Mouse (Mus musculus) kidney, postnatal 36 days (tissue): ENCODE measurements around the gene Pfkfb4.

Experiments
- DNase-seq, 2 experiments: peaks; one replicate each; pipeline ENCODE4 v3.0.0; 2021 to 2022; ENCODE audit warnings: mixed read lengths in 2 of 2

The Pfkfb4 gene

DNA sequence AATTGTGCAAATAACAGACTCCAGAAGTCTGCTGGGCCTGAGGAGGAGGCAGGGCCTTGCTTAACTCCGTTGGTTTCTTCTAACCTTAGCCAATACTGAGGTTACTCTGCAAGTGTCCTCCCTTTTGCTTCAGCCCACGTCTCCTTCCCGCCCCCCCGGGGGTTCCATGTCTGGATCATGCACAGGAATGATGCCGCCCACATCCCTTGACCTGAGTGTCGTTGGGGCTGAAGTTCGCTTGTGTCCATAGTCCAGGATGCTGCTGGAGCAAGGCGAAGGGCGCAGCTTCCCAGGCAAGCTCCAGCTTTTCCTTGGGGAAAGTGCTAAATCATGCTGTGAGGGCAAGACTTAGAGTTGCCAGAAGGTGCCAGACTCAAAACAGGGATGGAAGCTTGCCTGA lies 4.8 kb downstream of the Pfkfb4 start:
- DNase-seq: peak; percentile 86

DNA sequence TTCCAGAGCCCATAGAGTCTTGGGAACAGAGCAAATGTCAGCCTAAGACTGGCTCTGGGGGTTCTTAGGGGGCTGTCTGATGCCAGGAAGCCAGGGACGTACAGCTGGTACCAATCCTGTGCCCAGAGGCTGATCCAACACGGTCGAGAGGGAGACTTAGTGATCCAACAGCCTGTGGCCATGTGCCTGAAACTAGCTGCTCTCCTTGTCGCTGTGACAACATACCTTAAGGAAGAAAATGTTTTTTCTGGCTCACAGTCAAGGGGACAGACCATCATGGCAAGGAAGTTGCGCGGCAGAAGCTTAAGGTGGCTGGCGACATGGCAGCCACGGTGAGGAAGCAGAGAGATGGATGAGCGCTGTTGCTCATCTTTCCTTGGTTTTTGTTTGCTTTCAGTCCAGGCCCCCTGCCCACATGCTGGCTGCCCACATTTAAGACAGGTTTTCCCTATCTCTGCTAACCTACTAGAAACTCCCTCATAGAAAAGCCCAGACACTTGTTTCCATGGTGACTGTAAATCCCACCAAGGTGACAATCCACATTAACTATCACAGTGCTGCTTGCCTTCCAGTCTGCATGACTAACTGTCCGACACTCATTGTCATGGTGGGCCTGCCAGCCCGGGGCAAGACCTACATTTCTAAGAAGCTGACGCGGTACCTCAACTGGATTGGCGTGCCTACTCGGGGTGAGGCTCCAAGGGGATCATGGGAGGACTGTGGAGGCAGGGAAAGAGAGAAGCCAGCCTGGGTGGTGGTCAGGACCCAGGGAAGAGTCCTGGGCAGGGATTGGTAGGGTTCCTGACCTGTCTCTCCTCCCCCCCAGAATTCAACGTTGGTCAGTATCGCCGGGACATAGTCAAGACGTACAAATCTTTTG lies 6.9 kb downstream of the Pfkfb4 start:
- no peak for DNase-seq

GRCm38 (mm10) chr9:108999167-108999526 lies 7.6 kb downstream of the Pfkfb4 start:
- DNase-seq: peak in 1 of 2 experiments; percentile 63

- DNase-seq: peak; percentile 72 to 85
Measured at GRCm38 (mm10) chr9:109000726-109001125, 9.1 kb downstream of the Pfkfb4 start.

DNA sequence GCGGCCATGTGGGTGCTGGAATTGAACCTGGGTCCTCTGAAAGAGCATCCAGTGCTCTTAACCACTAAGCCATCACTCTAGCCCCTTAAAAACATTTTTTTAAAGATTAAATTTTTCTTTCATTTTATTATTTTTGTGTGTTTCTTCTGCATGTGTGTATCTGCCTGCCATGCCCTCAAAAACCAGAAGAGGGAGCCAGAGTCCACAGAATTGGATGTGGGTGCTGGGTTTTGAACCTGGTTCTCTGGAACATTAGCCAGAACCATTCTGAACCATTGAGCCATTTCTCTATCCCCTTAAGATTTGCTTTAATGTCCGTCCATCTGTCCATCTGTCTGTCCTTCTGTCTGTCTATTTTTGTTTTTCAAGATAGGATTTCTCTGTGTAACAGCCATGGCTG lies 11.6 kb downstream of the Pfkfb4 start:
- peak; percentile 46 to 75 for DNase-seq

DNA sequence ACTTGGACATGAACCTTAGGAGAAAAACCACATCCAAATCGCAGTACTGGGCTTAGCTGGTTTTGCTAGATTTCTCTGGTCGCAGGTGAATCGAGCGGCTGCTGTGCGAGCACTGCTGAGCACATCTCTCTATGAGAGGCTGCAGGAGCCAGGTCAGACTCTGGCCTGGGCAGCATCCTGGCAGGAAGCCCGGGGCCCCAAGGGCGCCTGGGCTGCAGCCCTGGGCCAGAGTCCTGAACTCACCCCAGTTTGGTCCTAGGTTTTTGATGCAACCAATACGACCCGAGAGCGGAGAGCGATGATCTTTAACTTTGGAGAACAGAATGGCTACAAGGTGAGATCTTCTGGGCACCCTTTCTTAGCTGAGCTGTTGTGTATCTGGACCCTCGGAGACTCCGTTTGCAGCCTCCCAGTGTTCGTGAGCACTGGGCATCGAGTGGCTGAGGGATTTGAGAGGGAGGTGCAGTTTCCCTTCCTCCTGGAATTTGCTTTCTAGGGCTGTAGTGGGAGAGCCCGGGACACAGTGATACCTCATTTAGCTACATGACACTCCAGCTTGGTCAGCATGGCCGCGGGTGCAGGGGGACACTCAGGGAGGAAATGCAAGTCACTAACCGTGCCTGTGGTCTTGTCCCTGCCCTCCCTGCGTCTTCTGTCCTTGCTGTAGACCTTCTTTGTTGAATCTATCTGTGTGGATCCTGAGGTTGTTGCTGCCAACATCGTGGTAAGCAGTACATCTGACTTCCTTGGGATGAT lies 15.6 kb downstream of the Pfkfb4 start:
- DNase-seq: peak in 1 of 2 experiments; percentile 50

DNA sequence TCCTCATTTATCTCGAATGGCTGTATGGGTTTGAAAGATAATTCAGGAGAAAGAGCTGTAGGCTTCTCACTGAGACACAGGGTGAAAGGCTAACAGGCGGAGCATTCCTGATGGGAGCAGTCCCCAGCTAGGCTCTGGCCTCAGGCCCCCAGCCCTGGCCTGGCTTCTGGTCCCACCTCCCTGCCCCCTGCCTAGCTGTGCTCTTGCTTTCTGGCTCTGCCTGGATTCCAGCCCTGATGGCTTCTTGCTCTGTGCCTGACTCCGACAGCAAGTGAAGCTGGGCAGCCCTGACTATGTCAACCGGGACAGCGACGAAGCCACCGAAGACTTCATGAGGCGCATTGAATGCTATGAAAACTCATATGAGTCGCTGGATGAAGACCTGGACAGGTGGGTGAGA lies 16.5 kb downstream of the Pfkfb4 start:
- no peak for DNase-seq

DNA sequence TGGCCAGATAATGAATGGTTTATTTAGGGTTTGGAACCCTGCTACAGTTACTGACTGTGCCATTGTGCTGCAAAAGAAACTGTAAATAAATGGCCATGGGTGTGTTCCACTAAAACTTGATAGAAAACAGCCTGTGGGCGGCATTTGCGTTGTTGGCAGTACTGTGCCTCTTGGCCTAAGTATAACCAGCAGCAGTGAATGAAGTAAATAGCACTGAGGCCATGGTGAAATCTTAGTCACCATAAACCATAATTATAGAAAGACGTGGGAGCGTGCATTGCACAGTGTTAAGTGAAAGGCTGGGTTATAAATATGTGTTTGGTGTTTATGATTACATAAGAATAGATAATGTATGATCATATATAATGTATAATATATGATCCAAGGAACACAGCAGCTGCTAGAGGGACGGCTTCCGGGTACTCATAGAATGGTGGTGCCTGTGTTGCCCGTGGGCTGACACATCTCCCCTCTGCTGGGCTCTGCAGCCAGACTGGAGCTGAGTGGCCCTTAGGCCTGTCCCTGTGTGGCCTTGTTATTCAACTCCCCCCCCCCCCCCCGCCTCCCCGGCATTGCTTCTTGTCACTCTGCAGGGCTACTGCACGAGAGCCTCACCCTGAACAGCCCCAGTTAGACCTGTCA lies 17.5 kb downstream of the Pfkfb4 start:
- DNase-seq: no peak

DNA sequence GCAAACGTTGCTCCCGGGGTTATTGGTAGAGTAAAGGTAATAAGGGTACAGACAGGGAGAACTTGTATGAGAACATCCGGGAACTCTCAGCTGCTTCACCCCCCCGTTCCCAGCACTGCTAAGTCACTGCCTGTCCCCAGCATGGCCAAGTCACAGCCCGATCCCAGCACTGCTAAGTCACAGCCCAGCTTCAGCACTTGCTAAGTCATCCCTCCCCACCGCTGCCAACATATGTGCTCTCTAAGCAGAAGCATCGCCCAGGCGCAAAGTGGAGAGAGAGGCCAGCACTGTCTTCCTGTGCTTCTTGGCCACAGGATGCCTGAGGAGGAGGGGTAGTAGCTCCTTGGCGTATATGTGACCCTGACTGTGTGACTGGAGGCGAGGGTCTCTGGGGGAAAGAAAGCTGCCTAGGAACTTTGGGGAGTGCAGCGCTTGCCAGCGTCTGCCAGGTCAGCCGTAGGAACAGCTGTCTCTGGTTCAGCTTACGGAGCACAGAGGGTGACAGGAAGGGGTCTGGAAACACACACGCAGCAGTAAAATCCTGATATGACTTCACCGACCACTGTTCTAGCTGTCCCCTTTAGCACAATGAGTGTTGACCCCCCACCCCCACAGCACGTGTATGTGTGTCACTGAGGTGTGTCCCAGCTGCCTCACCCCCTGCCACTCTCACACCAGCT lies 18.2 kb downstream of the Pfkfb4 start:
- DNase-seq: no peak

- no peak for DNase-seq
Measured at GRCm38 (mm10) chr9:109010316-109010690, 18.7 kb downstream of the Pfkfb4 start.

- no peak for DNase-seq
Measured at GRCm38 (mm10) chr9:109015397-109015796, 23.8 kb downstream of the Pfkfb4 start.

GRCm38 (mm10) chr9:109016973-109017604 lies 25.5 kb downstream of the Pfkfb4 start:
- DNase-seq: no peak

- no peak for DNase-seq
Measured at GRCm38 (mm10) chr9:109021428-109021827, 29.9 kb downstream of the Pfkfb4 start.

DNA sequence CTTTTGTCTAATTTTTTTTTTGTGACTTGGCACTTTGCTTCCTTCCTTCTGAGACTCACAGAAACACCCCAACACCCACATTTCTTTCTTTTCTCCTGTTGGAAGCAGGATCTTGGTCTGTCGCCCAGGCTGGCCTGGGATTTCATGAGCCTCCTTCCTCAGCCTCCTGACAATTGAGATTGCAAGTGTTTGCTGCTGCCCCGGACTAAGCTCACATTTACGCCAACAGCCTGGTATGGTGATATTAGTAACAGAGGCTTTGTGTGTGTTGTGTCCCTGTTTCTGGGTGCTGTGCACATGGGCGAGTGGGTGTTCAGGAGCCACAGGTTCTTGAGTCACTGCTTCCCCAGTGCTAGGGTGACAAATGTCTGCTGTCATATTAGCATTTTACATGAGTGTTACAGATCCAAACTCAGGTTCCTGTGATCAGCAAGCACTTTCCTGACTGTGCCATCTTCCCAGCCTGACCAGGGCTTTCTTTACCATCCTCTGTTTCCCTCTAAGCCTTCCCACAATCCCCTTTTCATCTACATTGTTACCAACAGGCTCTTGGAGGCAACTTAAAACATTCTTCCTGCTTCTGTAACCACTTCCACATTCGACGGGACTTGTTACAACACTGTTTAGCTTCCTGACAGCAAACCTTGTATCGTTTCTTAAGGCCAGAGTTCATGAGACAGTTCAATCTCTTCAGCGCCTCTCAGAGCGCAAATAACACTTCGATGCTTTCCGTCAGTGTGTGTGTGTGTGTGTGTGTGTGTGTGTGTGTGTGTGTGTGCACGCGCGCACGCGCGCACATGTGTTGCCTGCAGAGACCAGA lies 31.5 kb downstream of the Pfkfb4 start:
- no peak for DNase-seq

DNA sequence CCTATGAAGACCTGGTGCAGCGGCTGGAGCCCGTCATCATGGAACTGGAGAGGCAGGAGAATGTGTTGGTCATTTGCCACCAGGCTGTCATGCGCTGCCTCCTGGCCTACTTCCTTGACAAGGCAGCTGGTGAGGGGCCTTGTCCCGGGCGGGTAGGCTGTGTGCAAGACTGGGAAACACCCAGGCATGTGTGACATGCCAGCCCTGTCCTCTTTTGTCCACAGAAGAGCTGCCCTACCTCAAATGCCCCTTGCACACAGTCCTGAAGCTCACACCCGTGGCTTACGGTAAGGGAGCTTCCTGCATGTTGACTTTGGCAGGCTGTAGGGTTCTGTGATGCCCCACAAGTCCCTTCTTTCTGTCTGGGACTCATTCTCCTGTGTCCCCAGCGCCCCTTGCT lies 35.9 kb downstream of the Pfkfb4 start:
- no peak for DNase-seq

DNA sequence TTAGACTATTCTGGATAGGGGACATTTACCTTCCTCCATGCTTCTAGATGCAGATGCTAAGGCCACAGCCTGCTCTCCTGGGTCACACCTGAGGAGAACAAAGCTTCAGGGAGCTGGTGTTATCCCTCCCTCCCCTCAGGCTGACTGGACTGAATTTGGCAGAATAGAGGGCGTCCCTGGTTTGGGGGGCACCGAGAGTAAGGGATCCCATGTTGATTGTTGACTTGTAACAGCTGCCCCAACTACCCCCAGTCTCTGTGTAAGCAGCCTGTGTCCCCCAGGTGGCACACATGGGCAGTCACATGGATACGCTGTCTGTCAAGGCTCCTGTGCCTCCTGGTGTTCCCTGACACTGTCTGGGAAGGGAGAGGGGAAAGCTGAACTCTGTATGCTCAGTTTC lies 36.8 kb downstream of the Pfkfb4 start:
- DNase-seq: no peak

- no peak for DNase-seq
Measured at GRCm38 (mm10) chr9:109028919-109029318, 37.3 kb downstream of the Pfkfb4 start.

- DNase-seq: no peak
Measured at GRCm38 (mm10) chr9:109030312-109030711, 38.7 kb downstream of the Pfkfb4 start.

- DNase-seq: no peak
Measured at GRCm38 (mm10) chr9:109031001-109031400, 39.4 kb downstream of the Pfkfb4 start.

- peak in 1 of 2 experiments; percentile 0 for DNase-seq
Measured at GRCm38 (mm10) chr9:109031686-109032085, 40.1 kb downstream of the Pfkfb4 start.

GRCm38 (mm10) chr9:109032435-109032834 lies 40.9 kb downstream of the Pfkfb4 start:
- DNase-seq: no peak
